Mouse (Mus musculus) embryonic fibroblast, embryonic 13.5 days (primary cell): ENCODE data around the gene Cit.

Experiments
- CTCF ChIP-seq: IDR thresholded peaks from 2 replicates; pipeline ENCODE4 v1.5.1; 2011; ENCODE audit warnings: mild to moderate bottlenecking, control low read depth, low read length, moderate library complexity, borderline replicate concordance; ENCODE audit not compliant: insufficient read depth
- POLR2A ChIP-seq: IDR thresholded peaks from 2 replicates; pipeline ENCODE4 v1.6.1; 2011; ENCODE audit warnings: low read depth, mild to moderate bottlenecking, control low read depth, low read length, moderate library complexity

- TF ChIP-seq POLR2A: no peak
- TF ChIP-seq CTCF: no peak
These were observed 23.5 kb downstream of the Cit start for GRCm38 (mm10) chr5:115868540-115868939.
